Mouse (Mus musculus) embryonic facial prominence, embryonic 13.5 days (tissue): ENCODE data around the gene Nelfcd. TPM values are rescaled to one million over a fixed set of nuclear protein-coding genes. Genes with fewer than 3 reads are reported as not detected.

Experiments used
- ATAC-seq: fragments of 200-750 bp; cut with Nextera tagmentation; 2 replicates; pipeline ENCODE4 v1.8.0; 2017; ENCODE audit warnings: low read depth; ENCODE audit not compliant: insufficient number of reproducible peaks, insufficient read depth, low FRiP score, low TSS enrichment
- H3K27ac ChIP-seq: fragments of 300-500 bp; sonication (generic); 2 replicates; pipeline ENCODE4 v1.5.1; 2015; ENCODE audit warnings: moderate library complexity, mild to moderate bottlenecking, inconsistent platforms
- H3K27me3 ChIP-seq: fragments of 300-500 bp; sonication (generic); 2 replicates; pipeline ENCODE4 v1.6.1; 2015; ENCODE audit warnings: mild to moderate bottlenecking, inconsistent platforms
- H3K36me3 ChIP-seq: fragments of 300-500 bp; sonication (generic); 2 replicates; pipeline ENCODE4 v1.6.1; 2015; ENCODE audit warnings: mild to moderate bottlenecking, inconsistent platforms
- H3K4me1 ChIP-seq: fragments of 300-500 bp; sonication (generic); 2 replicates; pipeline ENCODE4 v1.6.1; 2015; ENCODE audit warnings: inconsistent platforms
- H3K4me2 ChIP-seq: fragments of 300-500 bp; sonication (generic); 2 replicates; pipeline ENCODE4 v1.6.1; 2015; ENCODE audit warnings: moderate library complexity, mild to moderate bottlenecking, inconsistent platforms
- H3K4me3 ChIP-seq: fragments of 300-500 bp; sonication (generic); 2 replicates; pipeline ENCODE4 v1.5.1; 2015; ENCODE audit warnings: mild to moderate bottlenecking, inconsistent platforms
- H3K9ac ChIP-seq: fragments of 300-500 bp; sonication (generic); 2 replicates; pipeline ENCODE4 v1.6.1; 2015; ENCODE audit warnings: mild to moderate bottlenecking, inconsistent platforms
- H3K9me3 ChIP-seq: fragments of 300-500 bp; sonication (generic); 2 replicates; pipeline ENCODE4 v1.6.1; 2016; ENCODE audit warnings: inconsistent platforms
- WGBS: fragments of 180-500 bp; shearing (Covaris S2); methylation state at CpG from one replicate; pipeline ENCODE4 v1.1.7; 2015; ENCODE audit warnings: mixed read lengths; 5-methylcytosine and 5-hydroxymethylcytosine counted together
- polyA plus RNA-seq: library from polyadenylated mRNA; unstranded; fragments of >200 nt; fragmentation: Nextera tagmentation; extraction: Ambion mirVana; gene quantifications from 2 replicates; pipeline ENCODE4 v1.2.1, GENCODE M21; 2015

Nelfcd gene
- 131 and 140 TPM in 2 replicates for polyA plus RNA-seq

- H3K27me3 ChIP-seq, result no peaks in the 10 kb centered on the region
- peaks cover 15% of the 10 kb centered on the region for H3K36me3 ChIP-seq
- peak; percentile 87 for ATAC-seq
- no peaks in the 10 kb centered on the region for H3K9me3 ChIP-seq
- peak within 1 kb of the TSS; percentile 74 for H3K4me2 ChIP-seq
- H3K4me3 ChIP-seq, result peak within 1 kb of the TSS; percentile 84
- peaks cover 11% of the 10 kb centered on the region for H3K4me1 ChIP-seq
- 0% methylated on average over 40 of the region's 40 CpGs for WGBS
- peak within 1 kb of the TSS; percentile 94 for H3K9ac ChIP-seq
- no peak within 1 kb of the TSS for H3K27ac ChIP-seq
Observed at GRCm38 (mm10) chr2:174415731-174416310, at the start of gene Nelfcd. TSS of gene Nelfcd (plus strand) at chr2:174415804.

GRCm38 (mm10) chr2:174366571-174366970, 49.0 kb upstream of the Nelfcd start:
- H3K36me3 ChIP-seq, result no peaks in the 10 kb centered on the region
- H3K4me2 ChIP-seq, result no peak overlapping the region
- H3K27ac ChIP-seq, result no peak overlapping the region
- no peak overlapping the region for H3K9ac ChIP-seq
- H3K4me1 ChIP-seq, result no peaks in the 10 kb centered on the region
- H3K9me3 ChIP-seq, result no peaks in the 10 kb centered on the region
- H3K4me3 ChIP-seq, result no peak overlapping the region
- WGBS, result 86% methylated on average over 10 of the region's 10 CpGs
- ATAC-seq, result no peak
- H3K27me3 ChIP-seq, result no peaks in the 10 kb centered on the region

GRCm38 (mm10) chr2:174381021-174381420, 34.6 kb upstream of the Nelfcd start:
- no peak overlapping the region for H3K4me2 ChIP-seq
- no peak overlapping the region for H3K4me3 ChIP-seq
- 76% methylated on average over 9 of the region's 9 CpGs for WGBS
- H3K36me3 ChIP-seq, result no peaks in the 10 kb centered on the region
- H3K9me3 ChIP-seq, result no peaks in the 10 kb centered on the region; the same call in 1 of the 2 replicates
- no peaks in the 10 kb centered on the region for H3K4me1 ChIP-seq
- H3K9ac ChIP-seq, result no peak overlapping the region
- H3K27me3 ChIP-seq, result no peaks in the 10 kb centered on the region
- no peak overlapping the region for H3K27ac ChIP-seq
- no peak for ATAC-seq

DNA sequence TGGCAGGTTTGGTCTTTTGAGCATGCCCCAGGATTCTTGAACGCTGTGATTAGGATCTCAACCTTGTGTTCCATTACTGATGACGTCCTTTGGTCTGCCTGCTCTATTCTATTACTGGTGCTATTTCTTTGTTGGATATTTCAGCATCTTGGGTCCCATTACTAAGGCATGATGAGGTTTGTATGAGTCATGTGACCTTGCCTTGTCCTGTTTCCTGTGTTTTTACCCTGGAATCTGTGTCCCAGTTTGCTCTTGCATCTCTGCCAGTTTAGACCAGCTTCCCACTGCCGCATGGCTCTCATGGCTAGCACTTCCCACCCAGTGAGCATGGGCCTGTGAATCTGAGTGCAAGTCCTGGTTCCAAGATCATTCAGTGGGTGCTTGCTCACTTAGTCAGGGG, 23.7 kb upstream of the Nelfcd start:
- Histone ChIP-seq H3K27ac (no peak overlapping the region), H3K4me1 (no peaks in the 10 kb centered on the region), H3K9ac (no peak overlapping the region), H3K27me3 (no peaks in the 10 kb centered on the region), H3K36me3 (no peaks in the 10 kb centered on the region), H3K9me3 (0 out of 2 replicates have a peak, but pooled peaks cover 4% of the 10 kb centered on the region), H3K4me2 (no peak overlapping the region), H3K4me3 (no peak overlapping the region)
- WGBS, result 80% methylated on average over 3 of the region's 3 CpGs
- ATAC-seq, result no peak

- Histone ChIP-seq H3K4me2 (no peak overlapping the region), H3K4me1 (no peaks in the 10 kb centered on the region), H3K9me3 (0 out of 2 replicates have a peak, but pooled peaks cover 4% of the 10 kb centered on the region), H3K27ac (no peak overlapping the region), H3K4me3 (no peak overlapping the region), H3K27me3 (no peaks in the 10 kb centered on the region), H3K9ac (no peak overlapping the region), H3K36me3 (no peaks in the 10 kb centered on the region)
- 38% methylated on average over 9 of the region's 9 CpGs for whole genome bisulfite sequencing
- ATAC-seq, result no peak
Observed at GRCm38 (mm10) chr2:174392554-174392953, 23.1 kb upstream of the Nelfcd start.

DNA sequence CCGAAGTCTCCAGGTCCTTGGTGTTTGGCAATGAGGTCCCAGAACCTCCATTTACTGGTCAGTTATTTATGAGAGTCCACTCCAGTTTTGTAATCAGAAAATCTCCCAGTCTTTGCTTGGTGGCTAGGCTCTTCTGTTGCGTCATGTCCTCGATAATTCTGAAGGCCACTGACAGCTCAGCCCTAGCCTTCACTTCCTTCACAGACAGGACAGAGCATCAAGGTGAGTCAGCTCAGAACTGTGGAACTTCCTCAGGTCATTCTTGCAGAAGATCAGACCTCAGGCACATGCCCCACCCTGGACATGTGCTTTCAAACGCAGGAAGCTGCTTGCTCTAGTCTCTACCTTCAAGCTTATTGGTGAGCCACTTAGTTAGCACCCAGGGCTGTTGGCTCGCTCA, 22.2 kb upstream of the Nelfcd start:
- H3K4me1 ChIP-seq, result no peaks in the 10 kb centered on the region
- no peak overlapping the region for H3K9ac ChIP-seq
- no peak overlapping the region for H3K4me3 ChIP-seq
- H3K36me3 ChIP-seq, result no peaks in the 10 kb centered on the region
- H3K27ac ChIP-seq, result no peak overlapping the region
- no peak overlapping the region for H3K4me2 ChIP-seq
- 81% methylated on average over 5 of the region's 5 CpGs for WGBS
- H3K27me3 ChIP-seq, result no peaks in the 10 kb centered on the region
- no peak for ATAC-seq
- 0 out of 2 replicates have a peak, but pooled peaks cover 4% of the 10 kb centered on the region for H3K9me3 ChIP-seq

- WGBS, result 82% methylated on average over 10 of the region's 10 CpGs
Observed at GRCm38 (mm10) chr2:174396643-174397042, 19.0 kb upstream of the Nelfcd start.

DNA sequence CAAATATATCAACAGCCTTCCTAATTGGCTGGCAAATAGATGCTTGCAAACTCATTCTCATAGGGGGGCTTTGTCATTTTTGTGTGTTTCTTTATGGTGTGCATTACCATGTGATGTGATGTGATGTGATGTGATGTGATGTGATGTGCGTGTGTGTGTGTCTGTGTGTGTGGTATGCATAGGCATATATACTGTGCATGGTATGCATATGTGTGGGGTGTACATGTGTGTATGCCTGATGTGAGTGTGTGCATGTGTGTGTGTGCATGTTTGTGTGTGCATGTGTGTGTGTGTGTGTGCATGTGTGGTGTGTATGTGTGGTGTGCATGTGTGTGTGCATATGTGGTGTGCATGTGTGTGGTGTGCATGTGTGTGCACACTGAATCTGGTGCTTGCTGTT, 18.5 kb upstream of the Nelfcd start:
- Histone ChIP-seq H3K36me3 (no peaks in the 10 kb centered on the region), H3K27me3 (no peaks in the 10 kb centered on the region), H3K4me3 (no peak overlapping the region), H3K4me1 (no peaks in the 10 kb centered on the region), H3K9ac (no peak overlapping the region), H3K4me2 (no peak overlapping the region), H3K9me3 (0 out of 2 replicates have a peak, but pooled peaks cover under 1% of the 10 kb centered on the region), H3K27ac (no peak overlapping the region)
- WGBS, result 94% methylated on average over 1 of the region's 1 CpGs
- no peak for ATAC-seq

More at GRCm38 (mm10) chr2:174396643-174397042, 19.0 kb upstream of the Nelfcd start:
- no peak overlapping the region for H3K9ac ChIP-seq
- no peaks in the 10 kb centered on the region for H3K4me1 ChIP-seq
- H3K27me3 ChIP-seq, result no peaks in the 10 kb centered on the region
- H3K4me3 ChIP-seq, result no peak overlapping the region
- H3K36me3 ChIP-seq, result no peaks in the 10 kb centered on the region
- H3K4me2 ChIP-seq, result no peak overlapping the region
- H3K9me3 ChIP-seq, result 0 out of 2 replicates have a peak, but pooled peaks cover 4% of the 10 kb centered on the region
- H3K27ac ChIP-seq, result no peak overlapping the region
- ATAC-seq, result no peak; the same call in 1 of the 2 replicates

GRCm38 (mm10) chr2:174397881-174398280, 17.7 kb upstream of the Nelfcd start:
- Histone ChIP-seq H3K4me3 (no peak overlapping the region), H3K4me1 (no peaks in the 10 kb centered on the region), H3K27ac (no peak overlapping the region), H3K36me3 (no peaks in the 10 kb centered on the region), H3K27me3 (no peaks in the 10 kb centered on the region), H3K4me2 (no peak overlapping the region), H3K9me3 (no peaks in the 10 kb centered on the region), H3K9ac (no peak overlapping the region)
- no peak for ATAC-seq
- 86% methylated on average over 6 of the region's 6 CpGs for WGBS

DNA sequence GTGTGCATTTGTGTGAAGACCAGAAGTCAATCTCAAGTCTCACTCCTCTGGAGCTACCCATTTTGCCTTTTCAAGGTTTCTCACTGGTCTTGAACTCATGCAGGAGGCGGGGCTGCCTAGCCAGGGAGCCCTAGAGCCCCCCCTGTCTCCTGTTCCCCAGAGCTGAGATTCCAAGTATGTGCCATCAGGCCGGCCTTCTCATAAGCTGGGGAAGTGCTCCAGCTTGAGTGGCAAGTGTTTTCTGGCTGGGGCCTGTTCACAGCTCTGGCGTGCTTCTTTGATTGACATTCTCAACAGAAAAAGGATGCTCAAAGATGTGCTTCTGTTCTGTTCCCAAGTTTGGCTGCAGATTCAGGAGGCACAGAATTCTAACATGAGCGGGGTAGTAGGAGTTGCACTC, 15.2 kb upstream of the Nelfcd start:
- no peaks in the 10 kb centered on the region for H3K4me1 ChIP-seq
- H3K9ac ChIP-seq, result no peak overlapping the region
- H3K27ac ChIP-seq, result no peak overlapping the region
- no peaks in the 10 kb centered on the region for H3K27me3 ChIP-seq
- 71% methylated on average over 4 of the region's 4 CpGs for WGBS
- H3K36me3 ChIP-seq, result no peaks in the 10 kb centered on the region
- no peak overlapping the region for H3K4me3 ChIP-seq
- no peaks in the 10 kb centered on the region for H3K9me3 ChIP-seq
- no peak overlapping the region for H3K4me2 ChIP-seq
- no peak for ATAC-seq

- H3K9ac ChIP-seq, result no peak overlapping the region
- H3K27ac ChIP-seq, result no peak overlapping the region
- H3K4me1 ChIP-seq, result no peaks in the 10 kb centered on the region
- WGBS, result 61% methylated on average over 2 of the region's 2 CpGs
- no peaks in the 10 kb centered on the region for H3K36me3 ChIP-seq
- no peak overlapping the region for H3K4me2 ChIP-seq
- no peaks in the 10 kb centered on the region for H3K9me3 ChIP-seq
- no peak for ATAC-seq
- no peaks in the 10 kb centered on the region for H3K27me3 ChIP-seq
- no peak overlapping the region for H3K4me3 ChIP-seq
Observed at GRCm38 (mm10) chr2:174410222-174410621, 5.4 kb upstream of the Nelfcd start.

GRCm38 (mm10) chr2:174413127-174413526, 2.5 kb upstream of the Nelfcd start:
- H3K4me2 ChIP-seq, result no peak overlapping the region

More at GRCm38 (mm10) chr2:174413127-174413526, 2.5 kb upstream of the Nelfcd start:
- ATAC-seq, result no peak
- 80% methylated on average over 7 of the region's 7 CpGs for WGBS
- Histone ChIP-seq H3K4me1 (peaks cover 11% of the 10 kb centered on the region), H3K36me3 (no peaks in the 10 kb centered on the region), H3K27me3 (no peaks in the 10 kb centered on the region), H3K4me3 (no peak overlapping the region), H3K27ac (no peak overlapping the region), H3K9ac (no peak overlapping the region), H3K9me3 (no peaks in the 10 kb centered on the region)
